Mouse (Mus musculus): ENCODE results near the gene P2rx7. TPM values are rescaled to one million over a fixed set of nuclear protein-coding genes. Genes with fewer than 3 reads are reported as not detected.

The P2rx7 gene
- total and polyA plus RNA-seq, 2 experiments from 2014 or later, result 7.3 to 16.2 TPM

GRCm38 (mm10) chr5:122731991-122732673, 88.4 kb downstream of the P2rx7 start:
- no peak overlapping the region for H3K4me3 ChIP-seq (ENCODE audit: low read length)
- no peak overlapping the region for H3K9ac ChIP-seq (replicated peaks; ENCODE audit: low read length)
- H3K4me1 ChIP-seq (ENCODE audit: insufficient read depth, low read length), result no peaks in the 10 kb centered on the region
- no peak for TF ChIP-seq CTCF (IDR thresholded peaks at IDR 0.05; ENCODE audit: low read depth)
- no peak overlapping the region for H3K27ac ChIP-seq
- H3K36me3 ChIP-seq (ENCODE audit: insufficient read depth, low read length), result no peaks in the 10 kb centered on the region; the same call in 1 of the 2 replicates
- DNase-seq (ENCODE audit: low spot score), result no peak
- H3K27me3 ChIP-seq (ENCODE audit: insufficient read depth, low read length), result no peaks in the 10 kb centered on the region
- no peak for ATAC-seq
- no peak overlapping the region for H3K4me2 ChIP-seq (ENCODE audit: low read depth, low read length)
- no peaks in the 10 kb centered on the region for H3K9me3 ChIP-seq (ENCODE audit: low read length)
- WGBS, result 64% methylated on average over 15 of the region's 15 CpGs

DNA sequence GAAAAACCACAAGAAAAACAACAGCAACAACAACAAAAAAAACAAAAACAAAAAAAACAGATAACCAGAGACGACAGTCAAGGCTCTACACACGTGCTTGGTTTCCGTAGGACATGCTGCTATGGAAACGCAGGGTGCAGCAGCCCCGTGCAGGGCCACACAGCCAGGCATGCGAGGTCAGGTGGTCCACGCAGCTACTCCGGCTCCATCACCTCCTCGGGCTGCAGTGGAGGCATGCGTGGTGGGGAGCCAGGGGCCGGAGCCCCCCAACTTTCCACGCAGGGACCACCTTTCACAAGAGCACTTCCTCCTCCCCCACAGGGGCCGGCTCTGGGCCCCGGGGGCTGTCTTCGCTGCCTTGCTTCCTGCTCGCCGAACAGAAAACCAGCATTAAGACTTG, 90.2 kb downstream of the P2rx7 start:
- H3K27me3 ChIP-seq (ENCODE audit: insufficient read depth, low read length), result no peaks in the 10 kb centered on the region
- H3K9ac ChIP-seq (replicated peaks; ENCODE audit: low read length), result no peak overlapping the region
- H3K4me1 ChIP-seq (ENCODE audit: insufficient read depth, low read length), result no peaks in the 10 kb centered on the region
- H3K9me3 ChIP-seq (ENCODE audit: low read length), result no peaks in the 10 kb centered on the region
- DNase-seq (ENCODE audit: low spot score) (no peak), ATAC-seq (no peak)
- WGBS, result 50% methylated on average over 17 of the region's 17 CpGs
- no peaks in the 10 kb centered on the region; the same call in 1 of the 2 replicates for H3K36me3 ChIP-seq (ENCODE audit: insufficient read depth, low read length)
- TF ChIP-seq CTCF (IDR thresholded peaks at IDR 0.05; ENCODE audit: low read depth), result no peak
- no peak overlapping the region for H3K4me3 ChIP-seq (ENCODE audit: low read length)
- H3K27ac ChIP-seq, result no peak overlapping the region
- H3K4me2 ChIP-seq (ENCODE audit: low read depth, low read length), result peak overlapping the region; percentile 23; the same call in 1 of the 2 replicates

- no peak overlapping the region for H3K9ac ChIP-seq (replicated peaks; ENCODE audit: low read length)
- TF ChIP-seq CTCF (IDR thresholded peaks at IDR 0.05; ENCODE audit: low read depth), result no peak
- no peak overlapping the region for H3K4me2 ChIP-seq (ENCODE audit: low read depth, low read length)
- DNase-seq (ENCODE audit: low spot score), result no peak
- no peaks in the 10 kb centered on the region for H3K9me3 ChIP-seq (ENCODE audit: low read length)
- peaks cover under 1% of the 10 kb centered on the region; the same call in 1 of the 2 replicates for H3K36me3 ChIP-seq (ENCODE audit: insufficient read depth, low read length)
- 86% methylated on average over 7 of the region's 7 CpGs for WGBS
- H3K27ac ChIP-seq, result no peak overlapping the region
- no peak overlapping the region for H3K4me3 ChIP-seq (ENCODE audit: low read length)
- H3K27me3 ChIP-seq (ENCODE audit: insufficient read depth, low read length), result no peaks in the 10 kb centered on the region
- H3K4me1 ChIP-seq (ENCODE audit: insufficient read depth, low read length), result no peaks in the 10 kb centered on the region
- no peak for ATAC-seq
Observed at GRCm38 (mm10) chr5:122735853-122736252, 92.1 kb downstream of the P2rx7 start.

DNA sequence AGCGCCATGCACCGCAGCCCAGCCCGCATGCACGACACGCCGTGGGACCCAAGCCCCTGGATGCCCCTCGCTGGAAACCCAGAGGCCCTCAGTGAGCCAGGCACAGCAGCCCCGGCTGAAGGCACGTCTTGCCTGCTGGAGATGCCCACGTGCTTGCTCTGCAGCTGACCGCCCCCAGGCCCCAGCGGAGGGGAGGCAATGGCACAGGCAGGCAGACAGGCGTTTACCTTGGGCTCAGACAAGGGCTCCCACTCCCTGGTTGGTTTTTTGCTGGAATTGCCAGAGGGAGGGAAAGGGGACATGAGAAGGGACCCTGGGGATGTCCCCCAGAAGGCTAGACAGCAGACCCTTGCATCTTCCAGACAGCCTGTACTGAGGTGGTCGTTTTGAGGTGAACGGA, 93.0 kb downstream of the P2rx7 start:
- WGBS, result 92% methylated on average over 15 of the region's 15 CpGs
- TF ChIP-seq CTCF (IDR thresholded peaks at IDR 0.05; ENCODE audit: low read depth), result no peak
- DNase-seq (ENCODE audit: low spot score), result no peak
- H3K4me2 ChIP-seq (ENCODE audit: low read depth, low read length), result no peak overlapping the region
- H3K27me3 ChIP-seq (ENCODE audit: insufficient read depth, low read length), result no peaks in the 10 kb centered on the region
- peaks cover 8% of the 10 kb centered on the region; the same call in 1 of the 2 replicates for H3K36me3 ChIP-seq (ENCODE audit: insufficient read depth, low read length)
- H3K4me3 ChIP-seq (ENCODE audit: low read length), result no peak overlapping the region
- no peak for ATAC-seq
- no peak overlapping the region for H3K27ac ChIP-seq
- no peak overlapping the region for H3K9ac ChIP-seq (replicated peaks; ENCODE audit: low read length)
- no peaks in the 10 kb centered on the region for H3K4me1 ChIP-seq (ENCODE audit: insufficient read depth, low read length)
- H3K9me3 ChIP-seq (ENCODE audit: low read length), result no peaks in the 10 kb centered on the region

Small RNAs within 50 kb of the gene (microRNA-seq; reads per million reads assigned to microRNA genes)
- gene Mir8115, result 0 reads per million in 2 experiments

Other genes with a start within 250 kb of the P2rx7 start
- 26.1 and 32.0 TPM in 2 replicates for gene Anapc7, start 222.2 kb upstream of the P2rx7 start, total RNA-seq (2014; rRNA removed)
- 44.0 and 44.6 TPM in 2 replicates for gene Anapc7, start 222.2 kb upstream of the P2rx7 start, polyA plus RNA-seq (2015; fragmentation: Nextera tagmentation; extraction: Ambion mirVana)
- gene Atp2a2, start 141.7 kb upstream of the P2rx7 start, total RNA-seq (2014; rRNA removed), result 200 and 204 TPM in 2 replicates
- 46.2 and 47.4 TPM in 2 replicates for gene Atp2a2, start 141.7 kb upstream of the P2rx7 start, polyA plus RNA-seq (2015; fragmentation: Nextera tagmentation; extraction: Ambion mirVana)
- gene Ift81, start 29.4 kb upstream of the P2rx7 start, total RNA-seq (2014; rRNA removed), result 21.3 and 32.3 TPM in 2 replicates
- 66.3 and 66.5 TPM in 2 replicates for gene Ift81, start 29.4 kb upstream of the P2rx7 start, polyA plus RNA-seq (2015; fragmentation: Nextera tagmentation; extraction: Ambion mirVana)
- 11.6 and 17.4 TPM in 2 replicates for gene P2rx4, start 63.6 kb downstream of the P2rx7 start, total RNA-seq (2014; rRNA removed)
- 21.1 and 21.7 TPM in 2 replicates for gene P2rx4, start 63.6 kb downstream of the P2rx7 start, polyA plus RNA-seq (2015; fragmentation: Nextera tagmentation; extraction: Ambion mirVana)
- gene Camkk2, start 135.5 kb downstream of the P2rx7 start, total RNA-seq (2014; rRNA removed), result 82.0 and 112 TPM in 2 replicates
- 61.8 and 65.3 TPM in 2 replicates for gene Camkk2, start 135.5 kb downstream of the P2rx7 start, polyA plus RNA-seq (2015; fragmentation: Nextera tagmentation; extraction: Ambion mirVana)
- gene Anapc5, start 177.4 kb downstream of the P2rx7 start, total RNA-seq (2014; rRNA removed), result 446 and 449 TPM in 2 replicates
- 416 and 426 TPM in 2 replicates for gene Anapc5, start 177.4 kb downstream of the P2rx7 start, polyA plus RNA-seq (2015; fragmentation: Nextera tagmentation; extraction: Ambion mirVana)
- gene Rnf34, start 206.1 kb downstream of the P2rx7 start, total RNA-seq (2014; rRNA removed), result 23.8 and 37.2 TPM in 2 replicates
- 43.0 and 46.2 TPM in 2 replicates for gene Rnf34, start 206.1 kb downstream of the P2rx7 start, polyA plus RNA-seq (2015; fragmentation: Nextera tagmentation; extraction: Ambion mirVana)